Mouse (Mus musculus): ENCODE measurements around the gene Duox2.

Gene Duox2

GRCm38 (mm10) chr2:122236321-122236720, 61.9 kb downstream of the Duox2 start:
- no peak for DNase-seq (ENCODE audit: low spot score in 2 of 2)

GRCm38 (mm10) chr2:122235425-122235824, 62.8 kb downstream of the Duox2 start:
- DNase-seq (ENCODE audit: low spot score in 2 of 2): no peak

GRCm38 (mm10) chr2:122234611-122235288, 63.5 kb downstream of the Duox2 start, which contains the start of gene Sord:
Gene Sord, plus strand, starts transcription at chr2:122234749.
- peak; percentile 85 to 86 for DNase-seq (ENCODE audit: low spot score in 2 of 2)

- DNase-seq (ENCODE audit: low spot score in 2 of 2): peak; percentile 40 to 56
Observed at GRCm38 (mm10) chr2:122233759-122234557, 64.3 kb downstream of the Duox2 start.

GRCm38 (mm10) chr2:122233341-122233740, 64.9 kb downstream of the Duox2 start:
- DNase-seq (ENCODE audit: low spot score in 2 of 2): no peak

- no peak for DNase-seq (ENCODE audit: low spot score in 2 of 2)
Observed at GRCm38 (mm10) chr2:122231616-122232015, 66.6 kb downstream of the Duox2 start.

GRCm38 (mm10) chr2:122230395-122230794, 67.9 kb downstream of the Duox2 start:
- DNase-seq (ENCODE audit: low spot score in 2 of 2): no peak

Measured in right cerebral cortex, postnatal 10 days (tissue).